Mouse (Mus musculus): ENCODE measurements around the gene Mrpl48.

DNA sequence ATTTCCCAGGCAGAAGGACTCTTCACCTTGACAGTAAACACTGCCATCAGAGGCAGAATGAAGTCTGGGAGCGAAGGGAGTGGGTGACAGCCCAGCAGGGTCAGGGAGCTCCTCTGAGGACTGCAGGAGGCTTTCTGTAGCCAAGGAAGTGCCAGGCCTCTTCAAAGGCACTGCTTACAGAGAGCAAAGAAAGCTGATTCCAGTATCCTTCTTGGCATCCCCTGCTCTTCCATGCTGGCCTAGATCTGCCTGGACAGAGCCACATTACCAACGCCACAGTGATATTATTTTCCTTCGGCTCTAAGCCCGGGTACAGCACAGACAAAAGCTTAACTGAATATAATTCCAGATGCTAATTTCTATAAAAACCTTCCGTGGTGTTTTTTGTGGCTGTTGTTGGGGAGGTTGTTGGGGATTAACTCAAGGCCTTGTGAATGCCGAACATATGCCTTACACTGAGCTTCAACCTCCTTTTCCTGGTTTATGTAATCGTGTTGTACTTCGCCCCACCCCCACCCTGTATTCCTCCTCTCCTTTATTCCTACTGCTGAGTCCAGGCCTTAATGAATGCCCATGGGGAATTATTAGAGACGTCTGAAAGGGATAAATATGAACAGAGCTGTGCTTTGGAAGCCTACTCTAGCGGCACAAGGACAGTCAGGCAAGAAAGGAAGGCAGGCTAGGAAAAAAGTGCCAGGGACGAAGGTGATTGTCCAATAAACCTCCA, 46.1 kb downstream of the Mrpl48 start:
- no peak for TF ChIP-seq POLR2A (IDR thresholded peaks at IDR 0.05; ENCODE audit: borderline replicate concordance, low read depth, low read length)
- TF ChIP-seq CTCF (IDR thresholded peaks at IDR 0.05; ENCODE audit: low read depth, low read length): no peak

Data from bone marrow macrophage, adult 2 months (primary cell).